Mouse (Mus musculus) stomach, postnatal 0 days (tissue): Measurements from ENCODE around the gene Lap3. TPM values are rescaled to one million over a fixed set of nuclear protein-coding genes. Genes with fewer than 3 reads are reported as not detected.

ENCODE experiments used
- ATAC-seq: fragments of 200-750 bp; cut with Nextera tagmentation; 2 replicates; pipeline ENCODE4 v1.8.0; 2017; ENCODE audit not compliant: low FRiP score, low TSS enrichment
- DNase-seq: peaks from one replicate; pipeline ENCODE4 v3.0.0-alpha.2; 2016; ENCODE audit warnings: low spot score
- H3K27ac ChIP-seq: fragments of 300-500 bp; sonication (generic); replicated peaks from 2 replicates; pipeline ENCODE4 v1.5.1; 2014; ENCODE audit warnings: mild to moderate bottlenecking, control low read depth
- H3K27me3 ChIP-seq: fragments of 300-500 bp; sonication (generic); 2 replicates; pipeline ENCODE4 v1.6.1; 2014; ENCODE audit warnings: low read length; ENCODE audit not compliant: control insufficient read depth, insufficient read depth
- H3K36me3 ChIP-seq: fragments of 300-500 bp; sonication (generic); 2 replicates; pipeline ENCODE4 v1.6.1; 2014; ENCODE audit warnings: low read length, mixed read lengths; ENCODE audit not compliant: control insufficient read depth, insufficient read depth
- H3K4me1 ChIP-seq: fragments of 300-500 bp; sonication (generic); replicated peaks from 2 replicates; pipeline ENCODE4 v1.6.1; 2014; ENCODE audit warnings: antibody characterized with exemption; ENCODE audit not compliant: control insufficient read depth, insufficient read depth
- H3K4me2 ChIP-seq: fragments of 300-500 bp; sonication (generic); replicated peaks from 2 replicates; pipeline ENCODE4 v1.6.1; 2014; ENCODE audit warnings: low read depth, mild to moderate bottlenecking, control low read depth, moderate library complexity
- H3K4me3 ChIP-seq: fragments of 300-500 bp; sonication (generic); 2 replicates; pipeline ENCODE4 v1.5.1; 2014; ENCODE audit warnings: low read depth, low read length, control low read depth
- H3K9ac ChIP-seq: fragments of 300-500 bp; sonication (generic); 2 replicates; pipeline ENCODE4 v1.6.1; 2014; ENCODE audit warnings: mild to moderate bottlenecking, low read length, control low read depth, mixed read lengths
- H3K9me3 ChIP-seq: fragments of 300-500 bp; sonication (generic); 2 replicates; pipeline ENCODE4 v1.6.1; 2016; ENCODE audit warnings: low read length; ENCODE audit not compliant: control insufficient read depth
- CTCF ChIP-seq: IDR thresholded peaks from 2 replicates; pipeline ENCODE4 v1.5.1; 2016; ENCODE audit warnings: antibody characterized with exemption, low read depth, mild to moderate bottlenecking, moderate library complexity
- EP300 ChIP-seq: optimal IDR thresholded peaks from 2 replicates; pipeline ENCODE3; 2016; ENCODE audit warnings: antibody characterized with exemption
- WGBS: fragments of 180-500 bp; shearing (Covaris S2); extraction: QIAGEN DNeasy Blood & Tissue Kit; methylation state at CpG from one replicate; pipeline ENCODE4 v1.1.7; 2014; 5-methylcytosine and 5-hydroxymethylcytosine counted together
- polyA plus RNA-seq: library from polyadenylated mRNA; unstranded; fragments of >200 nt; fragmentation: Nextera tagmentation; extraction: Ambion mirVana; gene quantifications from 2 replicates; pipeline ENCODE4 v1.2.1, GENCODE M21; 2015

Gene Lap3
- polyA plus RNA-seq, result 58.4 and 63.2 TPM in 2 replicates

DNA sequence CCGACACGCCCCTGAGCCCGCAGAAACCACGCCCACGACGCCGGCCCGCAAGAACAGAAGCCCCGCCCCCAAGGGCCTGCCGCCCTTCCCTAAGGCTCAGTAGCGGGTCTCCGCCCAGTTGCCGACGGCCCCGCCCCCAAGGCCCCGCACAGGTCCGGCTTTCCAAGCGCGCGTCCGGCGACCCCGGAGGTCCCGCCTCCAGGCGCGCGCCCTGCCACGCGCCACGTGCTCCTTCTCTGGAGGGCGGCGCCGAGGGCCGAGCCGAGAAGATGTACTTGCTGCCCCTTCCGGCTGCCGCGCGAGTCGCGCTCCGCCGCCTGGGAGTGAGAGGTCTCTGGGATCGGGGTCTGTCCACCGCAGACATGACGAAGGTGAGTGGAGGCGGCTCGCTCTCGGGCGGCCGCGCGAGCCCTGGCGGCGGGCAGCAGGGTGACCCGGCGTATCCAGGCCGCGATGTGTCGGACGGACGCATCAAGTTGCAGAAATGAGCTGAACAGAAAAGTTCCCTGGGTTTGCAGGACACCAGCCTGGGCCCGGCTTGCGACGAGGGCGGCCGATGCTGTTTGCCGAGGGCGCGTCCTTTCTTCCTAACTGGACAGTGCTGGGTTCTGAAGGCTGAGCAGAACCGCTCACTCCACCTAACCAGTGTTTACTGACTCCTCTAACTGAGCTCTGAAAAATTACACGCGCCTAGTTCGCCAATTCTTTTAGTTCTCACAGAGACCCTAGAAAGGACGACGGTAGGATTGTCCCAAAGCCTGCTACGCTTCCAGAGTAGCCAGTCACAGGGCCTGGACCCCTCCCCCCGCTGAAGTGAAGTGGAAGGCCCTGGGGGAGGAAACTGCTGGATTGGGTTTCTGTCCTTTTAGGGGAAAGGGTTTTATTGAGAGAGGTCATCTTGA is at the start of gene Lap3:
TSS of gene Lap3 (plus strand) at position 184 of the 902 bp plus-strand sequence.
- H3K4me2 ChIP-seq, result peak within 1 kb of the TSS; percentile 74
- peak within 1 kb of the TSS; percentile 85 for H3K27ac ChIP-seq
- no peaks in the 10 kb centered on the region; the same call in 1 of the 2 replicates for H3K4me1 ChIP-seq
- WGBS, result under 1% methylated on average over 73 of the region's 78 CpGs
- H3K9me3 ChIP-seq, result no peaks in the 10 kb centered on the region
- H3K4me3 ChIP-seq, result peak within 1 kb of the TSS; percentile 75
- H3K27me3 ChIP-seq, result no peaks in the 10 kb centered on the region
- DNase-seq (peak; percentile 100), ATAC-seq (peak; percentile 98)
- peaks cover 11% of the 10 kb centered on the region; the same call in 1 of the 2 replicates for H3K36me3 ChIP-seq
- TF ChIP-seq CTCF (peak; percentile 56), EP300 (no peak)
- peak within 1 kb of the TSS; percentile 70 for H3K9ac ChIP-seq

DNA sequence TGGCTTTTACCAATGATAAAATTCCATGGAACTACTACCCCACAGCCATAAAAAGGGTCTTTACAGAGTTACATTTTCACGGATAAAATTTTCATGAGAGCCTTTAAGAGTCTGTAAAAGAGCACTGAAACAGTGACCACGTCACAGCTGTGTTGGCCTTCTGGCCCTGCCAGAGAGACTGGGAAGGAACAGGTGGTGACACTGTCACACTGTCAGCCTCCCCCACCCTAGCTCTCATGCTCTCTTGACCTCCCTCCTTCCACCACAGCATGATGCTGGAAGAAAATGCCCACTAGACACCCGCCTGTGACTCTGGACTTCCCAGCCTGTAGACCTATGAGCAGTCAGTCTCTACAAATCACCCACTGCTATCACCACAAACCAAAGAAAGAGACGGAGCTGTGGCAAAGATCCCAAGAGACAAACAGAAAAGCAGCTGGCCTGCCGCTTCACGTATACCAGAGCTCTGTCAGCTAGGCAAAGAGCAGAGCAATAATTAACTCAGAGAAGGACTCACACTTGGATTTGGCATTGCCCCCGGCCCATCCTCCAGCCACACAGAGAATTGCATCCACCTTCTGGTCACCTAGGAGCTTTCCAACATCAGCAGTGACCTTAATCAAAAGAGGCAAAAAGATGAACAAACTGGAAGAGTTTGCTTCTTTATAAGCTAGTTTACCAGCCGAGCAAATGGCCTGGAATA is 48.9 kb upstream of the Lap3 start:
- Histone ChIP-seq H3K9me3 (no peaks in the 10 kb centered on the region), H3K4me3 (no peak overlapping the region), H3K27me3 (no peaks in the 10 kb centered on the region), H3K27ac (no peak overlapping the region), H3K36me3 (0 out of 2 replicates have a peak, but pooled peaks cover 2% of the 10 kb centered on the region), H3K9ac (no peak overlapping the region), H3K4me1 (0 out of 2 replicates have a peak, but pooled peaks cover 4% of the 10 kb centered on the region), H3K4me2 (no peak overlapping the region)
- no peak for DNase-seq
- no peak for ATAC-seq
- WGBS, result 89% methylated on average over 8 of the region's 8 CpGs
- TF ChIP-seq EP300 (no peak), CTCF (no peak)

DNA sequence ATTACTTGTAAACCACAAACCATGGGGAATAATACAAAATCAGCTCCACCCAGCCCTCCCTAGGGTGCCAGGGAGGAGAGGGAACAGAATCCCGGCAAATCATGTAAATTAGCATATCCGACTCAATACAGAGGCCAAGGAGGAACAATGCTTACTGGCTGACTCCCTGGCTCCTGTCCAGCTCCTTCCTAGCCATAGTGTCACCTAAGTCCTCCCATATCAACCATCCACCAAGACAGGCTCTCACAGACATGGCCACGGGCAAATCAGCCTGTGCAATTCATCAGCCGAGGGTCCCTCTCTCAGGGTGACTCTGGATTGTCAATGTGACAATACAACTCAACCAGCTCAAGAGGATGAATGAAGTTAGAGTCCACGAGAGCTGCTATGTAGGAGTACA is 44.5 kb upstream of the Lap3 start:
- Histone ChIP-seq H3K27ac (no peak overlapping the region), H3K4me1 (0 out of 2 replicates have a peak, but pooled peaks cover 4% of the 10 kb centered on the region), H3K4me2 (peak overlapping the region; percentile 82; the same call in 1 of the 2 replicates), H3K27me3 (no peaks in the 10 kb centered on the region; the same call in 1 of the 2 replicates), H3K9me3 (no peaks in the 10 kb centered on the region), H3K36me3 (no peaks in the 10 kb centered on the region), H3K9ac (peak overlapping the region; percentile 61; the same call in 1 of the 2 replicates), H3K4me3 (no peak overlapping the region; the same call in 1 of the 2 replicates)
- ATAC-seq, result no peak
- TF ChIP-seq CTCF (no peak), EP300 (no peak)
- no peak for DNase-seq
- WGBS, result 68% methylated on average over 5 of the region's 5 CpGs

DNA sequence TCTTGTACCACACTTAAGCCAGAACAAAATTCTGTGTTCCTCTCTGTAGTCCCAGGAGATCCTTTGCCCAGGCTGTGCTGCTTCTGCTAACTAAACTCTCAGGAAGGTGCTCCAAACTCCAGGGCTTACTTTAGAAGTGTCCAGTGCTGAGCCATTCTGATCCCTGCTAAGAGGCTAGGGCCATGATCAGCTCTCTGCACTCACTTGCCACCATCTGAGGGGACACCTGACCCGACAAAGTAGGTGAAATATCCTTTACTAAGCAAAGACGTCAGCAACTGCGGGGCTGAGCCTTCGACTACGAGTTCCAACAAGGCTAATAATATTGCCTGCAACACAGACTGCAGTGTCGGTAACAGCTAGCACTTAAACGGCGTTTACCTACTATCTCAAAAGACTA is 44.0 kb upstream of the Lap3 start:
- TF ChIP-seq EP300 (no peak), CTCF (no peak)
- Histone ChIP-seq H3K9ac (peak overlapping the region; percentile 61; the same call in 1 of the 2 replicates), H3K4me3 (peak overlapping the region; percentile 49), H3K27me3 (no peaks in the 10 kb centered on the region; the same call in 1 of the 2 replicates), H3K4me1 (0 out of 2 replicates have a peak, but pooled peaks cover 4% of the 10 kb centered on the region), H3K27ac (no peak overlapping the region), H3K4me2 (peak overlapping the region; percentile 82), H3K36me3 (no peaks in the 10 kb centered on the region), H3K9me3 (no peaks in the 10 kb centered on the region)
- under 1% methylated on average over 8 of the region's 8 CpGs for WGBS
- DNase-seq (peak; percentile 20), ATAC-seq (no peak)

DNA sequence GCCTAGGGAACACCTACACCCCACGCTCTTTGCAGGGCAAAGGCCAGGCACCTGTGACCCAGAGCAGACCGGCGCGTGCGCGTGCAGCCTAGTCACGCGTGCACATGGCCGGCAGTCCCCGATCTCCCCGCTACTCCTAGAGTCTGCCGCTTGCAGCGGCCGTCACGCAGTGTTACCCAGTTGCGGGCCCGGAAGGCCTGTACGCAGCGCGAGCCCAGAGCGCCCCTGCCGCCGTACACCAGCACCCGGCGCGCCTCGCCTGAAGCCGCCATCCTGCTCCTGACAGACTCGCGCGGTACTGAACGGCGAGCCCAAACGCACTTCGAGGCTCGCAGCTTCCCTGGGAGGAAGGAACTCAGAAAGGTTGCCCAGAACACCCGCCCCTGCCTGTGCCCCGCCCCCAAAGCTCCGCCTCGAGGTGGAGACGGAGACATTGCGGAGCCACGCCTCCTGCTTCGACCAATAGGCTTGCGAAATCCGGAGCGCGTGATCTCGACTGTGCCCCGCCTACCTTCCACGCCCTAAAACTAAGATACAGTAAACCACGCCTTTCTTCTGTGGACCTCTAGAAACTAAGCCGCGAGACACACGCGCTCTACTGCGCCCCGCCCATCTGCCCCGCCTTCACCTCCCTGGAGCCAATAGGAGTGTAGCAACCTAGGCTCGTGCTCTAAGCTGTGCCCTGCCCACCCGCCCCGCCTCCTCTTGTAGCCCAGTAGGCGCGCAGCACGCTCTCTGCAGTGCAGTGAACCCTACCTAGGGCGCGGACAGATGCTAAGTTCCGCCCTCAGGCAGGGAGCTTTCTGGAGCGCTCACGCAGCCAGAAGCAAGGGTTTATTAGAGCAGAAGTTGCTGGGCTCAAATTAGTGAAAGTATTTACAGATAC is 43.1 kb upstream of the Lap3 start, which contains the start of gene Qdpr:
TSS of gene Qdpr (minus strand) at position 406 of the 886 bp plus-strand sequence.
- under 1% methylated on average over 69 of the region's 70 CpGs for WGBS
- Histone ChIP-seq H3K27ac (peak within 1 kb of the TSS; percentile 91), H3K9ac (peak within 1 kb of the TSS; percentile 61), H3K36me3 (no peaks in the 10 kb centered on the region), H3K9me3 (no peaks in the 10 kb centered on the region), H3K4me3 (peak within 1 kb of the TSS; percentile 49), H3K4me1 (0 out of 2 replicates have a peak, but pooled peaks cover 4% of the 10 kb centered on the region), H3K27me3 (no peaks in the 10 kb centered on the region; the same call in 1 of the 2 replicates), H3K4me2 (peak within 1 kb of the TSS; percentile 82)
- peak; percentile 99 for DNase-seq
- peak; percentile 29; the same call in 1 of the 2 replicates for TF ChIP-seq CTCF
- TF ChIP-seq EP300, result no peak
- peak; percentile 99 for ATAC-seq
